Mouse (Mus musculus): ENCODE data around the gene 2410015M20Rik.
"Not testable (repeated sequence)": the region's sequence is repeated elsewhere in the genome, so short reads cannot be mapped to it uniquely, and the experiment has no call there.

2410015M20Rik gene

DNA sequence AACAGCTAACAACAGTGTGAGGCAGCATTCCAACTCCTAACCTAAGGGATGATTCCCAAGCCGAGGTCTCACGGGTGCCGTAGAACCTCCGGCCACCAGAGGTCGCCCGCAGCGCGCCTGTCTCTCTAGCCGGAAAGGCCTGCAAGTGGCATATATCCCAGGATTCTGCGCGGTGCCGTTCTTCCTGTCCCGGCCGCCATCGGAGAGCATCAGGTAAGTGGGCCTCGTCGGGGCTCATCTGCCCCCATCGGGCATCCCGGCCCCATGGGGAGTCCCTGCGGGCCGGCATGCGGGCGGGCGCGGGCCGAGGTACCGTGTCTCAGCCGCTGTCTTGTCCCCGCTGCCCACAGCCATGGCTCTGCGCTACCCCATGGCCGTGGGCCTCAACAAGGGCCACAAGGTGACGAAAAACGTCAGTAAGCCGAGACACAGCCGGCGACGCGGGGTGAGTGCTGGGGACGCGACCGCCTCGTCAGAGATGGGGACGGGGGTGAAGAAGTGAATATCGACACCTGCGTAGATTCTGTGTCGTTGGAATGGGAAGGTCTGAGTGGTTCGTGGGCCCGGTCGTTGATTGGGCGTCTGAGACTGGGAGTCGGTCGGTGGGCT, 3.8 kb upstream of the 2410015M20Rik start, which contains the start of gene Rpl36:
Rpl36 (plus strand) TSS at position 181 of the 609 bp plus-strand sequence.
- DNase-seq (ENCODE audit: low read depth, low spot score): peak; percentile 81

DNA sequence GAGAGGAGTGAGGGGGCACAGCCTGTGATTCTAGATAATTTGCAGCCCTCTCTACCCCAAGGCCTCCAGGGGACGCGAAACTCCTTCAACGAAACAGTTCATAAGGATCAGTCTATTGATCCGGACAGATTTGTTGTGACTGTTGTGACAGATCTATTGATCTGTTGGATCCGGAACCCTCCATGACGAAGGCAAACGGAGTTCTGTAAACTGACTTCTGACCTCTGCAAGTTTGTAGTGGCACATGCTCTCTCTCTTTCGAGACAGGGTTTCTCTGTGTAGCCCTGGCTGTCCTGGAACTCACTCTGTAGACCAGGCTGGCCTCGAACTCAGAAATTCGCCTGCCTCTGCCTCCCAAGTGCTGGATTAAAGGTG, 3.0 kb upstream of the 2410015M20Rik start:
- not testable (repeated sequence) for DNase-seq (ENCODE audit: low read depth, low spot score)

DNA sequence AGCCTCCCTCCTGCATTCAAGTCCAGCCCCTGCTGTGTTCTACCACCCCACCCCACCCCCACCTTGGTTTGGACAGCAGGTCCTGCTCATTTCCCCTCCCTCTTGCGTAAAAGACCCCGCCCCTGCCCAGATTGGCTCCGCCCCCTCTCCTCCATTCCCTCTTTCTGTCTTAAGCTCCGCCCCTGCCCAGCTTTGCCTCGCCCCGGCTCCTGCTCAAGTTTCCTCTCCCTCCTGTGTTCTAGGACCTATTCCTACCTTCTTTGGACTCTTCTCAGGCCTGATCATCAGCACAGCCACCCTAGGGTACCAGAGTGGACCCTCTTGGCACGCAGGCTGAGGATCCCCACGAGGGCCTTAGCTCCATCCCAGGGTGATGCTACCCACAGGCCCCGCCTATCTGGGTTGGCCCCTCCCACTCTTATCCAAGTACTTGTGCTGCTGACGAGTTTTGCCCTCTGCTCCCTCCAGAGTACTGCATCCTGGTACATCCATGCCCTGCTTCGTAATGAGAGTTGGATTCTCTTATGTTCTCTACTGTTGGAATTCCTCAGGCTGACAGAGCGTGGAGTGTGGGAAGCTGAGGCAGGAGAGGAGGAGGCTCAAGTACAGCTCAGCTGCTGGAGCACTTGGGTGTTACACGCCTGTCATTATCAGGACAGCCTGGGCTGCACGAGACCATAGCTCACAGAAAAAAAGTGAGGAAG, 2.4 kb upstream of the 2410015M20Rik start:
- DNase-seq (ENCODE audit: low read depth, low spot score): peak; percentile 66

DNA sequence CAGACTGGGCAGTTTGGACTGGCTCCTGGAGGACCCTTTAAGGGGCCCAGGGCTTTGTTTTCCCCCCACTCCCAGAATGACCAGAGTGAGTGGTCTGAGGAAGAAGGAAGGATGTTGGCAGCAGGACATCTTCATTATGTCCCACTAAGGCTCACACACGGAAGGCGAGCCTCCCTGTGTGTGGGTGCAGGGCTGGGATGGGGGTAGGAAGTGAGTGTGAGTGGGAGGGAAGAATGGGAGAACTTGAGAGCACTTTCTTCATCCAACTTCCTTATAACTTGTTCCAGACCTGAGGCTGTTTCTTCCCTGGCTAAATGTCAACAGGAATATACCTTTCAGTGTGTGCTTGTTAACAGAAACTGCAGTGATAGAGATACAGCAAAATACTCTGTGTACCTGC, 1.8 kb upstream of the 2410015M20Rik start:
- DNase-seq (ENCODE audit: low read depth, low spot score): no peak

DNA sequence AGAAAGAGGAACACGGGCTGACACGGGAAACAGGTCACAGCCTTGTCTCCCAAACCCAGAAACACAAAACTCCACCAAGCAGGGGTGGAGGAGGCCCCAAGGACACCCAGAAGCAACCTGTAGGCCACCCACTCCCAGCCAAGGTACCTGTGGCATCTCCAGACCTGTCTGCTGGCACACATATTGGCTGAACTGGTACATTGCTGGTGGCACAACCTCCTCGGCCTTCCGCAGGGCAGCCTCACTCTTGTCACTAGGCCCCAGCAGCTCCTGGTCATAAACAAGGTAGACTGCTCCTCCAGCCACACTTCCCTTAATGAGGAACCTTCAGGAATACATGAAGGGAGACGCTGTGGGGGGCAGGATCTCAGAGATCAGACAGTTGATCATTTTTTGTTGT, 872 bp downstream of the 2410015M20Rik start:
- no peak for DNase-seq (ENCODE audit: low read depth, low spot score)

DNA sequence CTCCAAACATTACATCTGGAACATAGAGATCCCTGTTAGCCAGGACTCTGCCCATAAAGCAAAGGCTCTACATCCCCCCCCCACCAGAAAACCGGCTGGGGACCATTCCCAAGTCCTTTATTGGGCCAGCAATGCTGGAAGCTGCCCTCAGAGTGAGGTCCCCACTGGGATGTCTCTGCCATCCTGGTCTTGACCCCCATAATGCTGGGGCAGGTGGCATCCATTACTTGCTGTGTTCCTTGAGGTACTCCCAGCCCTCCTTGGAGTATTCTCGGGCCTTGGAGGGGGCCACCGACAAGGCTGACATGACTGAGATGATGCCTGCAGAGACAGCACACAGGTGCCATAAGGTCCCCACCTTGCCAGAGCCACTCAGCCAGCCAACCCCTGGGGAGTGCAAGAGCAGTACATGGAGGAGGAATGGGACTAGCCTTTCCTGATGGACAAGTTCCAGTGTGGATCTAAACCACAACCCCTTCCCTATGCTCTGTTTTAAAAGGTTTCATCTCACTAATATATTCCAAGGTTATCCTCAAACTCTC, 2.0 kb downstream of the 2410015M20Rik start:
- no peak for DNase-seq (ENCODE audit: low read depth, low spot score)

DNA sequence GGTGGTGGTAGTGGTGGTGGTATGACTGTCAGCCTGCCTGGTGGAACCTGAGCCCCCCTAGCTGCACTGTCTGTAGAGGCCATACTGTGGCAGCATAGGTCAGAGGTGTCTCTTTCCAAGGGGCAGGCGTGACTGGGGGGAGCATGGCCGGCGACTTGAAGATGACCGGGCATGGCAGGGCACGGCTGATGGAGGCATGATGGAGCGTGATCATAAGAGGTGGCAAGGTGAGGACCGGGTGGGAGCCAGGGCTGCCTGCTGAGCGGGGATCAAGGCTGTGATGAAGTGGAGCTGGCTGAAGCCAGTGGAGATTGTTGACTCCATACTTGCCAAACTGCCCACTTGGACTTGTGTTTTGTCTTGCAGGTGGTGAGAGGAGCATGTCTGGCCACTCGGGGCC, 4.1 kb downstream of the 2410015M20Rik start:
- no peak for DNase-seq (ENCODE audit: low read depth, low spot score)

DNA sequence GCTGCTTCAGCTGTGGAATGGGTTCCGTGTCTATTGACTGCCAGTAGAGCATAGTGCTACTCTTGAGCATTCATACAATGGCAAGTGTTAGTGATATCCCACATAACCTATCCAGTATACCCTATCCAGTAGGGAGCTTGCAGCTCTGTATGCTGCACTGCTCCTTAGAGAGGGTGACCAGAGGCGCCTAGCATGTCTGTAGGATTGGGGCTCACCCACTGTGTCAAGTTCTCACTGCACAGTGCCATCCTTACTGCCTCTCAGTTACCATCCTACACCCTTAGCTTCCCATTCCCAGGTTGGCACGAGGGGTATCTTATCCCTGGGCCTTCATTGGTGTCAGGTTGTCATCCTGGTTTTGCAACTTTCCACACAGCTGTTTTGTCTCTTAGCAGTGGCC, 5.1 kb downstream of the 2410015M20Rik start:
- DNase-seq (ENCODE audit: low read depth, low spot score): no peak

DNA sequence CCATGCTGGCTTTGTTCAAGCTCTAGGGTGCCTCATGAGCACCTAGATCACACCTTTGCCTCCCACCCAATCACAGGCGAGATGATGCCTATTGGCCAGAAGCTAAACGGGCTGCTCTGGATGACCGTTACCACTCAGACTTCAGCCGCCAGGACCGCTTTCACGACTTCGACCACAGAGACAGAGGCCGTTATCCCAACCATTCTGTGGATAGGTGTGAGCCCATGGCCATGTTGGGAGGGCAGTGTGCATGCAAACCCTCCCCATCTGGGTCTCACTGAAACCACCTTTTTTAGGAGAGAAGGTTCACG, 5.5 kb downstream of the 2410015M20Rik start:
- no peak for DNase-seq (ENCODE audit: low read depth, low spot score)

DNA sequence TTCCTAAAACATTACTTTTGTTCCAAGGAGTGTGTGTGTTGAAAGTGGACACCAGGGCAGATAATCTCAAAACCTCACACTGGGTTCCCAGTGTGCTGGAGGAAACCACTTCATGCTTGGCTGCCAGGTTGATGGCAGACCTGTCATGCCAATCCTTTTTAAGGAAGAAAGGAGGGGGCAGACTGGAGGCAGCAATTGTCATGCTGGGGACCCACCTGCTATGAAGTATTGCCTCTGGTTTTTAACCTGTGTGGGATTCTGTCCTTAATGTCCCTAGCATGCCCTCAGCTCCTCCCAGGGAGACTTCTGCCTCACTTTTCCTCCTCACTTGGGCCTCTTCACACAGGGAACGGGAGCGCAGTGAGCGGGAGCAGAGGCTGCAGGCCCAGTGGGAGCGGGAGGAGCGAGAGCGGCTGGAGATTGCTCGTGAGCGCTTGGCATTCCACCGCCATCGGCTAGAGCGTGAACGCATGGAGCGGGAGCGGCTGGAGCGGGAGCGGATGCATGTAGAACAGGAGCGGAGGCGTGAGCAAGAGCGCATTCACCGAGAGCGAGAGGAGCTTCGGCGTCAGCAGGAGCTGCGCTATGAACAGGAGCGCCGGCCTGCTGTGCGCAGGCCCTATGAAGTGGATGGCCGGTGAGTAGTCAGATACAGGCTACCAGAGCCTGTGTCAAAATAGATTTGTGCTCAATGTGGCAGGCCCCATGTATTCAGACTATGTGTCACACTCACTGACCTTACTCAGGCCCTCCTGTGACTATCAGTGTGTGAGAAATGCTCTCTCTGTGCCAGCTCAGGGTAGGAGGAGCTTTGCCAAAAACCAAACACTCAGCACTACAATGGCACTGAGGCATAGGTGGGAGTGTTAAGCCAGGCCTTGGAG, 6.1 kb downstream of the 2410015M20Rik start:
- no peak for DNase-seq (ENCODE audit: low read depth, low spot score)

DNA sequence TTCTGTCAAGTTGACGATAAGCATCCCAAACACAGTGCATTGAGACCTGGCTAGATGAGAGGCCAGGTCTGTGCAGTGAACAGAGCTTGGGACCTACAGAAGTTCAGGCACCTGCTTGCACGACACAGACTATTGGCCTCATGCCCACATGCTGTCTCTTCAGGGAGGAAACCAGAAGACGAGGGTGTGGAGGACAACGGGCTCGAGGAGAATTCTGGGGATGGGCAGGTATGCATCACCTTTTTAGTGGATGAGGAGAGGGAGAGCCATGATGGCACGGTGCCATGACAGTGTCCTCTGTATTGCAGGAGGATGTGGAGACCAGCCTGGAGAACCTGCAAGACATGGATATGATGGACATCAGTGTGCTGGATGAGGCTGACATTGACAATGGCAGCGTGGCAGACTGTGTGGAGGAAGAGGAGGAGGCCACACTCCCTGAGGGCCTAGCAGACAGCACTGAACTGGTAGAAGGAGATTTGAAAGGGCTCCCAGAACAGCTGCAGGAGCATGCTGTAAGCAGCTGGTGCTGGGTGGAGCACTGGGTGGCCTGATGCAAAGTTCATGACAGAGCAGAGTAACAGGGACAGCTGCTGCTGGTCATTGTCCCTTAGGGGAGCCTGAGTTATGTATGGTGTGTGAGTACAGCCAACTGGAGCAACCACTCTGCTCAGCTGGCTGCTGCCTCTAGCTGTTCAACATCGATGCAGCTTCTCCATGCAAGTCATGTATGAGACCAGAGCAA, 15.9 kb downstream of the 2410015M20Rik start:
- DNase-seq (ENCODE audit: low read depth, low spot score): no peak

DNA sequence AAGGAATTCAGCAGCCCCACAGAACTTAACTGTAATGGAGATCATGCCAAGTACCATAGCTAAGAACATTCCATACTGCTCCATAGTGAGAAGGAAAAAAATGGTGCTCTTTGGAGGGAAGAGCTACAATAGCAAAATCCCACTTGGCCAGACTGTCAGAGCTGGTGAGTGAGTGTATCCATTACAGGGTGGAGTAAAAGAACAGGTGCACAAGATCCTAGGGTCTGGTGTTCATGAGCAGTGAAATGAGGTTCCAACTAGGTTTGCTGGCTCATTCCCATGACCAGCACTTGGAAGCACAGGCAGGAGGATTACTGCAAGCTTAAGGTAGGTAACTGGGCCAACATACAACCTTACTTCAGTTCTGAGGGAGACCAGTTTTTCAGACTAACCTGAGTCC, 17.0 kb downstream of the 2410015M20Rik start:
- no peak for DNase-seq (ENCODE audit: low read depth, low spot score)

DNA sequence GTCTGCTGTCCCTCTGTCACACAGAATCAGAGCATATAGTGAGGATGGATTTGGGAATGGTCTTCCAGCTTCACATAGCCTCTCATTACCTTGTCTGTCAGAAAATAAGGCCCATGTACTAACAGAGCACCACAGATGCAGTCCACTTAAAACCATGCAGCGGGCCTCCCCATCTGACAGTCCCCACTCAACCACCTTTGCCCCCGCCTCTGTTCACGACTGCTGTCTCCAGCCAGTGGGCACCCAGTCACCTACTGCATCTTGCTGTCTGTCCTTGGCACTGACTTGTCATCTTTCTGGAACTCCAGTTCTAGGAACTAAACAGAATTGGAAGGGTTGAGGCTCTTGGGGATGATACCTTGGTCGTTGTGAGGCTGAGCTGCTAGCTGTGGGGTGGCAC, 20.6 kb downstream of the 2410015M20Rik start:
- no peak for DNase-seq (ENCODE audit: low read depth, low spot score)

DNA sequence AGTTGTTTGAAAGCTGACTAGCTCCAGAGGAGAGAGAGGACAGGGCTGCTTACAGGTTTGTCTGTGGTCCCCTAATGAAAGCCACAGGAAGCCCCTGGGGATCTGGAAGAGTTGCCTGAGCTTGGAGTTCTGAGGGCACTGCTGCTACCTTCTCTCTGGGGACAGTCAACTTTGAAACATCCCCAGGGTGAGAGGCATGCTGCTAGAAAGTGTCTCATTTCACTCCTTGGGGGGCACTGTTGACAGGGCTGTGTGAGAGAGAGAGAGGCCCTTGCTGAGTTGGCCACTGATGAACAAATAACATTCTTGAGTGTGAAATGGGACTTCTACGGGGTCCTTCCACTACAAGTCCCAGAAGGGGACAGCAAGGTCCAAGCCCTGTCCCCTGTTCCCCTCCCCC, 21.8 kb downstream of the 2410015M20Rik start:
- no peak for DNase-seq (ENCODE audit: low read depth, low spot score)

DNA sequence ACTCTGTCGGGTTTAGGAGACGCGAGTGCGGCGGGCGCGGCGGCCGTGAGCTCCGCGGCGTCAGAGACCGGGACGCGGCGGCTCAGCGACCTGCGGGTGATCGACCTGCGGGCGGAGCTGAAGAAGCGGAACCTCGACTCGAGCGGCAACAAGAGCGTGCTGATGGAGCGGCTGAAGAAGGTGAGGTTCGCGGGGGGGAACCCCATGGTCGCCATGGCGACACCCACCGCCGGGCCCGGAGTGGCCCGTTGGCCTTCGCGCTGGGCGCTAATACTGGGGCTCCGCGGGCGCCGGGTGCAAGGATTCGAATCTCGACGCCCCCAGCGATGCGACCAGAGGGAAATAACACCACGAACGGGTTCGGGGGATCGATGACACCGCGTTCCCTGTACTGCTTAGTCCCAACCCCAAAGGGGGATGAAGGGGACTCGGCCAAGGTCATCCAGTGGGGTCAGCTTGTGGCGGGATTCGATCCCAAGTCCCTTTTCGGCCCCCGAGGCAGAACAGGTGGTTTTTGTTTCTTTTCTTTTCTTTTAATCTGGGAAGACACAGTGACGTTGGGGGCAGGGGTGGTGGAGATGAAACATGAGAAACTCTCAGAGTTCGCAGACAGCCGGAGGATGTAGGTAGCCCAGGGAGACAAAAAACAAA, 24.3 kb downstream of the 2410015M20Rik start:
- no peak for DNase-seq (ENCODE audit: low read depth, low spot score)

DNA sequence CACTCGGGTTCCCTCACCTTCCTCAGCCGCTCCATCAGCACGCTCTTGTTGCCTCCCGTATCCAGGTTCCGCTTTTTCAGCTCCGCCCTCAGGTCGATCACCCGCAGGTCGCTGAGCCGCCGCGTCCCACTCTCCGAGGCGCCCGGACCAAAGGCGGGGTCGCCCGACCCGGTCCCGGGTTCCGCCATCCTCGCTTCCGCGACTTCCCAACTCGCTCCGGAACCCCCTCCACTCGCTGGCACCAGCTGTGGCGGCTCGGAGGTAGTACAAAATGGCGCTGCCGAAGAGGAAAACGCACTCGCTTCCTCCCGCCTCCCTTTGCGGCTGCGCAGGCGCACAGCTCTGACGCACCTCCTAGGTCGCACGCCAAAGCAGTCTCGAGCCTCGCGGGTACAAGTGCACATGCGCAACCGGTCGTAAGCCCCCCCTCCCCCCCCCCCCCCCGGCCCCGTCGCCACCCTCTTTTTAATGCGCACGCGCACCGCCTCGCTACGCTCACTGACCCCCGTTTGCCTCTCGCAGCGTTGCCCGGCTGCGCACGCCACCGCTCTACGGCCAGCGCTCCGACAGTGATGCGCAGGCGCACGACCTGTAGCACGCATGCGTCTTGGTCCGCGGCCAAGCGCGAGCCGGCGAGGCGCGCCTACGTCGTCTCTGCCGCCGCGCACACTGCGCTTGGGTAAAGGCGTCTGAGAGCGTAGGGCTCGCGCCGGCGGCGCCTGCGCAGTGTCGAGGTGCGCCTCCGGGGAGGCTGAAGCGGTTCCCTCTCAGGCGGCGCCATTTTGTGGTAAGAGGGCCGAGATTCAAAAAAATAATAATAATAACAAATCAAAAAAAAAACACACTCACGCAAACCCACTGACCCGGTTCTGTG, 25.1 kb downstream of the 2410015M20Rik start, which contains the start of the genes Safb2 and Safb:
Safb2 (minus strand) TSS at position 329 of the 874 bp plus-strand sequence.
Safb (plus strand) TSS at position 569 of the 874 bp plus-strand sequence.
- peak; percentile 95 for DNase-seq (ENCODE audit: low read depth, low spot score)

DNA sequence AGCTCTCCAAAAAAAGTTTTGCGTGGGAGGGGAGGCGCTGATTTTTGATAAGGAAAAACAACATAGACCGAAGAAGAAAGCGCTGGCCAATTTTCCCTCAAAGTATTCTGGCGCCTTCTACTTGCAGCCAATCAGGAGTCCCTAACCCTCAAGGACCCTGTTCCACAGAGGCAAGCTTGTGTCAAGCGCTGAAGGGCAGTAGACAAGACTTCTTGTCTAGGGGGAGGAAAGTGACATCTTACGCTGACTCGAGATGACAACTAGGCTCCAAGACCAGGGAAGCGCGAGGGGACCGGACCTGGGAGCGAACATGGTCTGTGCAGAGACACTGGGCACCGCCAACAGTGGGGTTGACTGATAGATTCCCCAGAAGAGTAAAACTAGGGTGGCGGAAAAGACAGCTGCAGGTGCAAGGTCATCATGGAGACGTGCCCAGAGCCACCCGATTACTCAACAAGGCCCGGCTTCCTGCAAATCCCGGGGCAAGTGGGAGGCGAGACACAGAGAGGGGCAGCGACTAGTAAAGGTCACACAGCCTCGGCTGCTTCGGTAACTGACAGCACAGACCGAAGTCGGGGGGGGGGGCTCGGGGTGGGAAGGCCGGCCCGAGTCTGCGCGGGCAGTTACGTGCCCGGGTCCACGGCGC, 25.8 kb downstream of the 2410015M20Rik start:
- DNase-seq (ENCODE audit: low read depth, low spot score): peak; percentile 39

DNA sequence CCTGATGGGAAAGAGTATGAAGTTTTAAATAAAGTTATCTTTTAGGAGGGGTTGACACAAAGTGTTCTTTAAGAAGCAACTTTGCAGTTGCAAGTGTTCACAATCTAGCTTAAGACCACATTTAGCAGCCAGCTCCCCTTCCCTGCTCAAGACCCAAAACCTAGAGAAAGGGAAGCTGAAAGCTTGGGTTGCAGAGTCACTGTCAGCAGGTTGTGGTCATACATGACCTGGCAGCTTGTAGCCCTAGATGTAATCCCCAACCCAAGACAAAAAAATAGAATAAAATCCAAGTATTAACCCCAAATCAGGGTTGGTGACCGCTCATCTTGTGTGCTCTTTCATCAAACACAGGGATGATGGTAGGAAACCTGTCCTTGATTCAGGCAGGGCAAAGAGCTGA, 26.5 kb downstream of the 2410015M20Rik start:
- DNase-seq (ENCODE audit: low read depth, low spot score): no peak

DNA sequence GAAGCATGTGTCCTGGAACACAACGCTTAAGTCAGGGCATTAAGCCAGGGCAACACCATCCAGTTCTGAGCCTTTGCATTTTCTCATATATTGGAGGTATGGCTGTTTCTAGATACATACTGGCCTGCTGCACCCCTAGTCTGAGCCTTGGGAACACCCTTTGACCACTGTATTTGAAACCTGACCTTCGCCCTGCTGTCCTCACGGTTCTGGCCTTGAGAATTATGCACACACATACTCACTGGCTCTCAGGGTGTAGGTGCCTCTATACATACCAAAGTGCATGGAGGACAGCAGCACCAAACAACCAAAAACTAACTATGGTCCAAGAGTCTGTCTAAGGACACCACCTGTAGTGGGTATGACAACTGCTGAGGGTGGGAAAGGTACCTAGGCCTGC, 36.6 kb downstream of the 2410015M20Rik start:
- no peak for DNase-seq (ENCODE audit: low read depth, low spot score)
